Mouse (Mus musculus): Measurements from ENCODE around the gene Inafm1. TPM values are rescaled to one million over a fixed set of nuclear protein-coding genes. Genes with fewer than 3 reads are reported as not detected.
"Not testable (repeated sequence)": the region's sequence is repeated elsewhere in the genome, so short reads cannot be mapped to it uniquely, and the experiment has no call there.

Inafm1 gene
- polyA plus RNA-seq, 1 experiment from 2014 or later = 4.4 TPM

GRCm38 (mm10) chr7:16280721-16281120 is 7.3 kb upstream of the Inafm1 start:
- ATAC-seq (ENCODE audit: insufficient read depth) = no peak
- Histone ChIP-seq H3K4me3 (replicated peaks) (no peak overlapping the region), H3K27ac (replicated peaks) (no peak overlapping the region), H3K9me3 (replicated peaks) (no peaks in the 10 kb centered on the region), H3K4me1 (replicated peaks) (peaks cover 33% of the 10 kb centered on the region), H3K27me3 (no peaks in the 10 kb centered on the region), H3K36me3 (replicated peaks) (peaks cover 83% of the 10 kb centered on the region), H3K9ac (no peak overlapping the region), H3K4me2 (no peak overlapping the region)
- WGBS (ENCODE audit: insufficient replicate concordance) = 83% methylated on average over 11 of the region's 11 CpGs

DNA sequence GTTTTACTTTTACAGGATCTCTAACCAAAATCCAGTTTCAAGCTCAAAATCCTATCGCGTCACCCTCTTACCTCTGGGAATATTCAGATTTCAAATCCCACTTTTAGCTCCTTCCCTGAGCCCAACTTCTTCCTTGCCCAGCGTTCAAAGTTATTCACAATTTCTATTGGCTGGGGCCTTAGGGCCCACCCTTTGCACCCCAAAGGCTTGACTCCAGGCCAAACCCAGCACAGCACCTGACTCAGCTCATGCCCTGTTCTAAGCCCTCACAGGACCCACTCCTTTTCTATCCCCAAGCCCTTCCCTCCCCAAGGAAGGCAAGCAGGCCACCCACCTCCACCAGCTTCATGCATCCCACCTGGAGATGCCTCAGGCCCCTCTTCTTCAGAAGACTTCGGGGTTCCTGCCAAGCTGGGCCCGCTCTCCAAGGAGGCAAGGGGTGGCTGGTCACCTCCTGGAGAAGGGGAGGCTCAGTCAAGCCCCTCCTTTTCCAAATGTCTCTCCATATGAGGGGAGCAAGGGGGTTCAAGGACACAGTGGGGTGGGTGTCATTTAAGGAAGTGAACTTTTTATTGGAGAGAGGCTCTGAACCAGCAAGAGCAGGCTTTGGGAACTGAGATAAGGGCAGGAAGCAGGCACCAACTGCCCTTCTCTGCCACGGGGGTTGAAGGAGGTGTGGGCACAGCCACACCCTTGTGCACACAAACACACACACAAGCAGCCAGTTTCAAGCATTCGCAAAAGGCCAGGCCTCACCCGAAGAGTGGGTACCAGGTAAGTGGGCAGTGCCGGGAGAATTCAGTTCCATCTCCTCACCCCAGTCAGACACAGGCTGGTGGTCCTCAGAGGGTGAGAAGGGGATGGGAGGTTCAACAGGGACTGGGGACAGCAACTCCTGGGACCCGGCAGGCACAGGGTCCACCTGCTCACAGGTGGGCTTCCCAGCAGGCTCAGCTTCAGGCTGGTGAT is 1.8 kb upstream of the Inafm1 start:
- H3K4me3 ChIP-seq (replicated peaks) = peak overlapping the region; percentile 82
- WGBS (ENCODE audit: insufficient replicate concordance) = 35% methylated on average over 10 of the region's 10 CpGs
- H3K9me3 ChIP-seq (replicated peaks) = no peaks in the 10 kb centered on the region
- peak overlapping the region; percentile 98 for H3K27ac ChIP-seq (replicated peaks)
- peak overlapping the region; percentile 99 for H3K4me2 ChIP-seq
- peak; percentile 7; the same call in 1 of the 2 replicates for ATAC-seq (ENCODE audit: insufficient read depth)
- peaks cover 60% of the 10 kb centered on the region for H3K4me1 ChIP-seq (replicated peaks)
- peak overlapping the region; percentile 80 for H3K9ac ChIP-seq
- peaks cover 44% of the 10 kb centered on the region for H3K36me3 ChIP-seq (replicated peaks)
- no peaks in the 10 kb centered on the region for H3K27me3 ChIP-seq

- H3K4me1 ChIP-seq (replicated peaks) = peaks cover 60% of the 10 kb centered on the region
- H3K4me3 ChIP-seq (replicated peaks) = peak overlapping the region; percentile 82
- ATAC-seq (ENCODE audit: insufficient read depth) = peak; percentile 82
- peak overlapping the region; percentile 80 for H3K9ac ChIP-seq
- H3K27me3 ChIP-seq = no peaks in the 10 kb centered on the region
- peak overlapping the region; percentile 98 for H3K27ac ChIP-seq (replicated peaks)
- 0% methylated on average over 18 of the region's 18 CpGs for WGBS (ENCODE audit: insufficient replicate concordance)
- peak overlapping the region; percentile 99 for H3K4me2 ChIP-seq
- no peaks in the 10 kb centered on the region for H3K9me3 ChIP-seq (replicated peaks)
- peaks cover 32% of the 10 kb centered on the region for H3K36me3 ChIP-seq (replicated peaks)
Observed at GRCm38 (mm10) chr7:16273766-16274140, 336 bp upstream of the Inafm1 start.

GRCm38 (mm10) chr7:16272681-16273080 is 736 bp downstream of the Inafm1 start:
- peak; percentile 76 for ATAC-seq (ENCODE audit: insufficient read depth)
- peak overlapping the region; percentile 80 for H3K9ac ChIP-seq
- no peaks in the 10 kb centered on the region for H3K27me3 ChIP-seq
- peak overlapping the region; percentile 98 for H3K27ac ChIP-seq (replicated peaks)
- under 1% methylated on average over 46 of the region's 46 CpGs for WGBS (ENCODE audit: insufficient replicate concordance)
- peaks cover 57% of the 10 kb centered on the region for H3K4me1 ChIP-seq (replicated peaks)
- H3K9me3 ChIP-seq (replicated peaks) = no peaks in the 10 kb centered on the region
- peak overlapping the region; percentile 99 for H3K4me2 ChIP-seq
- peak overlapping the region; percentile 82 for H3K4me3 ChIP-seq (replicated peaks)
- H3K36me3 ChIP-seq (replicated peaks) = peaks cover 22% of the 10 kb centered on the region

DNA sequence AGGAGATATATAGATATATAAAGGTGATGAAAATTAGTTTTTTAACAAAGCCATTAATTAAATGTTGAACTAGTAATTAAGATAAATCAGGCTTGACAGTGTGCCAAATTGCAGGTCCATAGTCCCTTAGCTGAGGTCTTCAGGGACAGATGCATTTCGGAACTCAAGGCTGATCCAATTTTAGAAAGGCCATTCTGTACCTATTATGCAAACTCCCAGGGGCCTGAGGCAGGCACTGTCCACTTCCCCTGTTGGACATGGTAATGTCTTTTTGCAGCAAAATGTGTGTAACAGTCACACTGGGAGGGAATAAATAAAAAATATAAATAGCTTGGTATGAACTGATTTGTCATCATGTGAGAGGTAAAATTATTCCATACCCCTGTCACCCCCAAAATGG is 2.3 kb downstream of the Inafm1 start:
- Histone ChIP-seq H3K4me1 (replicated peaks) (peaks cover 48% of the 10 kb centered on the region), H3K27me3 (no peaks in the 10 kb centered on the region), H3K4me3 (replicated peaks) (no peak overlapping the region), H3K27ac (replicated peaks) (no peak overlapping the region), H3K36me3 (replicated peaks) (peaks cover 6% of the 10 kb centered on the region), H3K9me3 (replicated peaks) (no peaks in the 10 kb centered on the region), H3K9ac (no peak overlapping the region), H3K4me2 (no peak overlapping the region)
- ATAC-seq (ENCODE audit: insufficient read depth) = no peak
- WGBS (ENCODE audit: insufficient replicate concordance) = 83% methylated on average over 1 of the region's 1 CpGs

- H3K9me3 ChIP-seq (replicated peaks); H3K27ac ChIP-seq (replicated peaks); H3K4me3 ChIP-seq (replicated peaks); ATAC-seq (ENCODE audit: insufficient read depth); H3K4me2 ChIP-seq; H3K4me1 ChIP-seq (replicated peaks); H3K9ac ChIP-seq; H3K27me3 ChIP-seq; H3K36me3 ChIP-seq (replicated peaks): not testable (repeated sequence)
- 57% methylated on average over 7 of the region's 7 CpGs for WGBS (ENCODE audit: insufficient replicate concordance)
Observed at GRCm38 (mm10) chr7:16266593-16266992, 6.8 kb downstream of the Inafm1 start.

- no peak for ATAC-seq (ENCODE audit: insufficient read depth)
- 73% methylated on average over 11 of the region's 11 CpGs for WGBS (ENCODE audit: insufficient replicate concordance)
- Histone ChIP-seq H3K4me2 (no peak overlapping the region), H3K4me1 (replicated peaks) (no peaks in the 10 kb centered on the region; the same call in none of the 2 replicates), H3K36me3 (replicated peaks) (no peaks in the 10 kb centered on the region), H3K27me3 (no peaks in the 10 kb centered on the region), H3K4me3 (replicated peaks) (no peak overlapping the region), H3K9ac (no peak overlapping the region), H3K27ac (replicated peaks) (no peak overlapping the region), H3K9me3 (replicated peaks) (no peaks in the 10 kb centered on the region)
Observed at GRCm38 (mm10) chr7:16265856-16266255, 7.6 kb downstream of the Inafm1 start.

DNA sequence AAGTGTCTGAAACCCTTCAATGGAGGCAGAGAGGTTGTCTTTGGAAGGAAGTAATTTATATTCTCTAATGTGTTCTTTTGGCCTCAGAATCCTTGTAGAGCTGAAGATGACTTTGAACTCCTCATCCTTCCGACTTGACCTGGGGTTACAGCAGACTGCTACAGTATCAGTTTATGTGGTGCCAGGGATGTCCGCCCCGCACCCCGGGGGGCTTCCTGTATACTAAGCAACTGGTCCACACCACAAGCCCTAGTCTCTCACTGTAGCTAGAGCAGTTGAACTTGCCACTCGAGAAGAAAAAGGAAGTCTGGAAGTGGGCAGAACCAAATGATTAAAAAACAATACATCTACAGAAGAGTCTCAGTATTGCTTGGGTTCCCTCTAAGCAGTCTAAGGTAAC is 9.6 kb downstream of the Inafm1 start:
- Histone ChIP-seq H3K4me3 (replicated peaks) (no peak overlapping the region), H3K4me1 (replicated peaks) (no peaks in the 10 kb centered on the region; the same call in 1 of the 2 replicates), H3K9me3 (replicated peaks) (no peaks in the 10 kb centered on the region), H3K9ac (no peak overlapping the region), H3K27ac (replicated peaks) (no peak overlapping the region), H3K27me3 (no peaks in the 10 kb centered on the region), H3K4me2 (no peak overlapping the region), H3K36me3 (replicated peaks) (no peaks in the 10 kb centered on the region)
- no peak for ATAC-seq (ENCODE audit: insufficient read depth)
- 36% methylated on average over 5 of the region's 5 CpGs for whole genome bisulfite sequencing (ENCODE audit: insufficient replicate concordance)

GRCm38 (mm10) chr7:16263015-16263787 is 10.2 kb downstream of the Inafm1 start:
- Histone ChIP-seq H3K4me1 (replicated peaks) (no peaks in the 10 kb centered on the region; the same call in 1 of the 2 replicates), H3K4me2 (no peak overlapping the region), H3K27me3 (no peaks in the 10 kb centered on the region), H3K27ac (replicated peaks) (no peak overlapping the region), H3K9ac (no peak overlapping the region), H3K9me3 (replicated peaks) (no peaks in the 10 kb centered on the region), H3K36me3 (replicated peaks) (no peaks in the 10 kb centered on the region), H3K4me3 (replicated peaks) (no peak overlapping the region)
- ATAC-seq (ENCODE audit: insufficient read depth) = 0 out of 2 replicates have a peak, but pooled peaks have one; percentile 3
- 16% methylated on average over 8 of the region's 8 CpGs for WGBS (ENCODE audit: insufficient replicate concordance)

DNA sequence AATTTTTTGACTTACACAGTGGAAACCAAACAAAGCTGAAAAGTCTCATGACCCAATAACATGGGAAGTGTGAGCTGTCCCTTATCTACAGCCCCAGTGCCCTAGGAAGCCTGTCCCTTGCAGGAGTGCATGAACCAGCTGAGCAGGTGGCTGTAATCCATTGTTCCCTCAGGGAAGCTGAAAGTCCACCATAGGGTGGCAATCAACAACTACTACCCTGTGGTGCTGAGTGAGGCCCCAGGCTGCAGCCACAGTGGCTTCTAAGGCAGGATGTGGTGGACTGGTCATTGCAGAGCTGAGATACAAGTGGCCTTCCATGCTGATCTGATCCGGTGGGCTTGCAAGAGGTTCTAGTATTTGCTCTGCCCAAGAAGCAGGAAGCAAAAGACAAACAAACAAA is 12.3 kb downstream of the Inafm1 start:
- no peak overlapping the region for H3K9ac ChIP-seq
- ATAC-seq (ENCODE audit: insufficient read depth) = peak; percentile 9; the same call in 1 of the 2 replicates
- WGBS (ENCODE audit: insufficient replicate concordance) = 24% methylated on average over 1 of the region's 1 CpGs

GRCm38 (mm10) chr7:16259110-16259590 is 14.3 kb downstream of the Inafm1 start, which contains the start of gene C5ar1:
Gene C5ar1 (minus strand): TSS chr7:16259540.
- no peak for ATAC-seq (ENCODE audit: insufficient read depth)
- Histone ChIP-seq H3K4me2 (no peak within 1 kb of the TSS), H3K27ac (replicated peaks) (peak within 1 kb of the TSS; percentile 0; the same call in 1 of the 2 replicates), H3K4me3 (replicated peaks) (peak within 1 kb of the TSS; percentile 14), H3K9ac (no peak within 1 kb of the TSS), H3K36me3 (replicated peaks) (no peaks in the 10 kb centered on the region), H3K9me3 (replicated peaks) (no peaks in the 10 kb centered on the region), H3K4me1 (replicated peaks) (peaks cover 4% of the 10 kb centered on the region), H3K27me3 (no peaks in the 10 kb centered on the region)
- 51% methylated on average over 5 of the region's 5 CpGs for WGBS (ENCODE audit: insufficient replicate concordance)

More for the DNA sequence above, 12.3 kb downstream of the Inafm1 start:
- Histone ChIP-seq H3K4me1 (replicated peaks) (peaks cover 3% of the 10 kb centered on the region), H3K4me2 (no peak overlapping the region), H3K36me3 (replicated peaks) (no peaks in the 10 kb centered on the region), H3K9me3 (replicated peaks) (no peaks in the 10 kb centered on the region), H3K4me3 (replicated peaks) (no peak overlapping the region), H3K27me3 (no peaks in the 10 kb centered on the region), H3K27ac (replicated peaks) (0 out of 2 replicates have a peak overlapping the region, but pooled peaks have one; percentile 24)

Data from liver, embryonic 15.5 days (tissue).